In genomic region chr12:81011994-81012393, GRCm38 (mm10) we compare ENCODE assay signal across 33 mouse cellular contexts. TPM values are rescaled to one million over a fixed set of nuclear protein-coding genes. Genes with fewer than 3 reads are reported as not detected.
A peak's percentile ranks its signal among the peaks of the same experiment; 100 is the strongest.
DNase-seq lines count a peak whose midpoint lies in the region; ATAC-seq and TF ChIP-seq lines count a peak whose summit lies in the region.
"Had no signal": no experiment of that assay in that cellular context is flagged by ENCODE, and none has a peak within 500 bp of the region (broad histone marks: within the 10 kb centered on the region; RNA-seq: fewer than 3 reads in every experiment).

No protein-coding gene starts in this region.

- no peak overlapping the region for H3K4me3 ChIP-seq in layer of hippocampus, adult 2 months
- no peak overlapping the region for H3K4me3 ChIP-seq in bone marrow, adult 2 months (replicated peaks; ENCODE audit: control insufficient read depth, low read depth, low read length)
- H3K4me3 ChIP-seq in forebrain, embryonic 16.5 days (replicated peaks; ENCODE audit: low read length): no peak overlapping the region
- H3K4me3 ChIP-seq: embryonic facial prominence, embryonic 10.5 days; embryonic facial prominence, embryonic 13.5 days; erythroblast, embryonic 14.5 days; forebrain, embryonic 12.5 days; forebrain, embryonic 15.5 days; heart, adult 2 months; heart, embryonic 10.5 days; heart, embryonic 13.5 days had no signal

- WGBS in bone marrow, adult 2 months: 58% methylated on average over 2 of the region's 2 CpGs
- 86% methylated on average over 2 of the region's 2 CpGs for WGBS in forebrain, embryonic 16.5 days

- no peaks in the 10 kb centered on the region for H3K9me3 ChIP-seq in forebrain, embryonic 16.5 days (ENCODE audit: control insufficient read depth, low read length)
- H3K9me3 ChIP-seq: embryonic facial prominence, embryonic 10.5 days; embryonic facial prominence, embryonic 13.5 days; forebrain, embryonic 12.5 days; forebrain, embryonic 15.5 days; G1E; heart, embryonic 10.5 days; heart, embryonic 13.5 days had no signal

- TF ChIP-seq CTCF in layer of hippocampus, adult 2 months (conservative IDR thresholded peaks at IDR 0.05): peak; percentile 19; the same call in 1 of the 2 replicates
- TF ChIP-seq CTCF in bone marrow, adult 2 months (IDR thresholded peaks at IDR 0.05; ENCODE audit: control insufficient read depth, insufficient read depth, low read length): peak; percentile 22; the same call in 1 of the 2 replicates

- ATAC-seq in forebrain, embryonic 16.5 days: no peak
- ATAC-seq: forebrain, embryonic 15.5 days; hindbrain, postnatal 0 days; Patski had no signal

- no peaks in the 10 kb centered on the region for H3K27me3 ChIP-seq in forebrain, embryonic 16.5 days (replicated peaks; ENCODE audit: control insufficient read depth, insufficient read depth, low read length)
- H3K27me3 ChIP-seq: embryonic facial prominence, embryonic 13.5 days; forebrain, embryonic 15.5 days; heart, embryonic 13.5 days had no signal

- no peak for TF ChIP-seq POLR2A in bone marrow, adult 2 months (IDR thresholded peaks at IDR 0.05; ENCODE audit: borderline replicate concordance, control insufficient read depth, low read depth, low read length)

- DNase-seq in layer of hippocampus, adult 2 months (ENCODE audit: low spot score in 2 of 2): no peak
- no peak for DNase-seq in layer of hippocampus, adult 9-11 months
- DNase-seq in thymus, postnatal 4 days: peak; percentile 52
- no peak for DNase-seq in thymus, postnatal 36 days
- DNase-seq in spleen, postnatal 10 days (ENCODE audit: low spot score in 2 of 2): no peak
- DNase-seq: adrenal gland, postnatal 10 days; adrenal gland, postnatal 36 days; cerebellum, adult 11-12 months; cerebellum, adult 8-10 months; cerebellum, postnatal 10 days; cerebellum, postnatal 36 days; embryo, embryonic 11 days; gastrocnemius, postnatal 10 days; gastrocnemius, postnatal 36 days; heart, adult 2 months; heart, postnatal 14 days; heart, postnatal 4 days had no signal

- no peak overlapping the region for H3K27ac ChIP-seq in layer of hippocampus, adult 2 months
- no peak overlapping the region for H3K27ac ChIP-seq in bone marrow, adult 2 months (ENCODE audit: control insufficient read depth, insufficient read depth, low read depth, low read length, poor library complexity)
- no peak overlapping the region for H3K27ac ChIP-seq in forebrain, embryonic 16.5 days (ENCODE audit: low read length)
- H3K27ac ChIP-seq: embryonic facial prominence, embryonic 10.5 days; embryonic facial prominence, embryonic 13.5 days; forebrain, embryonic 12.5 days; forebrain, embryonic 15.5 days; heart, adult 2 months; heart, embryonic 10.5 days; heart, embryonic 13.5 days; hindbrain, embryonic 14.5 days; hindbrain, postnatal 0 days had no signal

- H3K4me2 ChIP-seq in forebrain, embryonic 16.5 days (ENCODE audit: low read length): no peak overlapping the region
- H3K4me2 ChIP-seq: embryonic facial prominence, embryonic 13.5 days; forebrain, embryonic 12.5 days; forebrain, embryonic 15.5 days; heart, embryonic 13.5 days; hindbrain, embryonic 14.5 days had no signal

- no peak overlapping the region for H3K9ac ChIP-seq in forebrain, embryonic 16.5 days (replicated peaks; ENCODE audit: low read depth, low read length)
- H3K9ac ChIP-seq: embryonic facial prominence, embryonic 13.5 days; forebrain, embryonic 12.5 days; forebrain, embryonic 15.5 days; heart, embryonic 13.5 days; hindbrain, embryonic 14.5 days had no signal

- no peaks in the 10 kb centered on the region; the same call in 1 of the 2 replicates for H3K4me1 ChIP-seq in bone marrow, adult 2 months (ENCODE audit: control insufficient read depth, insufficient read depth, low read length)
- H3K4me1 ChIP-seq in forebrain, embryonic 16.5 days (replicated peaks; ENCODE audit: control insufficient read depth, insufficient read depth, low read length): peaks cover 3% of the 10 kb centered on the region; the same call in 1 of the 2 replicates

- H3K36me3 ChIP-seq in forebrain, embryonic 16.5 days (ENCODE audit: control insufficient read depth, insufficient read depth): no peaks in the 10 kb centered on the region
- H3K36me3 ChIP-seq: embryonic facial prominence, embryonic 10.5 days; embryonic facial prominence, embryonic 13.5 days; forebrain, embryonic 12.5 days; forebrain, embryonic 15.5 days; heart, embryonic 10.5 days; heart, embryonic 13.5 days had no signal

RNA-seq across cellular contexts. Expression of gene Smoc1, which starts 14.6 kb away (rescaled TPM):
- 1 to 10 TPM; 7.6 to 8.0 TPM for total RNA-seq in layer of hippocampus, adult 2 months (2021)
- polyA plus RNA-seq in bone marrow, adult 2 months (2011; ENCODE audit: insufficient read depth, insufficient read length, low replicate concordance, missing spikeins): 2.4 and 3.9 TPM in 2 replicates
- 12.8 and 13.2 TPM in 2 replicates for polyA plus RNA-seq in forebrain, embryonic 16.5 days (2015; fragmentation: Nextera tagmentation; extraction: Ambion mirVana)

RNA-seq across cellular contexts. Expression of gene Slc10a1, which starts 43.5 kb away (rescaled TPM):
- total RNA-seq in layer of hippocampus, adult 2 months (2021): not detected
- polyA plus RNA-seq in bone marrow, adult 2 months (2011; ENCODE audit: insufficient read depth, insufficient read length, low replicate concordance, missing spikeins): 1.8 TPM in 1 of 2 replicates, not detected in the other
- polyA plus RNA-seq in forebrain, embryonic 16.5 days (2015; fragmentation: Nextera tagmentation; extraction: Ambion mirVana): 0.39 and 0.58 TPM in 2 replicates
- total RNA-seq: adrenal gland, adult 18-20 months; adrenal gland, postnatal 36 days; gastrocnemius, postnatal 36 days; granulocyte monocyte progenitor cell, adult 5-6 weeks; heart, adult 2 months; heart, postnatal 14 days; heart, postnatal 4 days; hindbrain, postnatal 0 days had no signal
- polyA plus RNA-seq: cortical plate, adult 2 months; erythroblast, embryonic 14.5 days; G1E; heart, adult 2 months had no signal
